Comparison of ENCODE assay signal across 15 mouse cellular contexts in genomic region chr13:42957856-42958255, GRCm38 (mm10).
DNase-seq lines count a peak whose midpoint lies in the region; ATAC-seq and TF ChIP-seq lines count a peak whose summit lies in the region.
"Had no signal": no experiment of that assay in that cellular context is flagged by ENCODE, and none has a peak within 500 bp of the region (broad histone marks: within the 10 kb centered on the region; RNA-seq: fewer than 3 reads in every experiment).

No protein-coding gene starts in this region.

- H3K4me1 ChIP-seq in forebrain, embryonic 14.5 days (ENCODE audit: control insufficient read depth, insufficient read depth, low read length), result no peaks in the 10 kb centered on the region
- no peaks in the 10 kb centered on the region for H3K4me1 ChIP-seq in forebrain, embryonic 11.5 days (replicated peaks; ENCODE audit: control insufficient read depth, insufficient read depth, low read length)
- H3K4me1 ChIP-seq: forebrain, embryonic 13.5 days; neural tube, embryonic 13.5 days had no signal

- 60% methylated on average over 7 of the region's 7 CpGs for WGBS in forebrain, embryonic 14.5 days
- WGBS in forebrain, embryonic 11.5 days, result 76% methylated on average over 7 of the region's 7 CpGs

- H3K27me3 ChIP-seq in forebrain, embryonic 14.5 days (replicated peaks; ENCODE audit: control insufficient read depth, insufficient read depth, low read length), result no peaks in the 10 kb centered on the region
- no peaks in the 10 kb centered on the region for H3K27me3 ChIP-seq in forebrain, embryonic 11.5 days (ENCODE audit: control insufficient read depth, insufficient read depth, low read length)
- H3K27me3 ChIP-seq: embryonic facial prominence, embryonic 15.5 days; forebrain, embryonic 13.5 days; heart, embryonic 15.5 days; neural tube, embryonic 13.5 days had no signal

- H3K36me3 ChIP-seq in forebrain, embryonic 14.5 days (ENCODE audit: control insufficient read depth, insufficient read depth, low read length), result no peaks in the 10 kb centered on the region
- H3K36me3 ChIP-seq in forebrain, embryonic 11.5 days (ENCODE audit: control insufficient read depth, insufficient read depth, low read length), result no peaks in the 10 kb centered on the region
- H3K36me3 ChIP-seq: embryonic facial prominence, embryonic 15.5 days; heart, embryonic 15.5 days; neural tube, embryonic 13.5 days had no signal

- ATAC-seq in forebrain, embryonic 14.5 days, result no peak
- ATAC-seq in forebrain, embryonic 11.5 days (replicated peaks; ENCODE audit: low FRiP score), result no peak
- ATAC-seq: forebrain, embryonic 13.5 days had no signal

- H3K4me2 ChIP-seq in forebrain, embryonic 14.5 days (ENCODE audit: low read length), result no peak overlapping the region
- no peak overlapping the region for H3K4me2 ChIP-seq in forebrain, embryonic 11.5 days (ENCODE audit: low read depth, low read length, severe bottlenecking)
- H3K4me2 ChIP-seq: embryonic facial prominence, embryonic 15.5 days; forebrain, embryonic 13.5 days; heart, embryonic 15.5 days; liver, embryonic 11.5 days; neural tube, embryonic 13.5 days had no signal

- TF ChIP-seq CTCF in layer of hippocampus, adult 2 months (conservative IDR thresholded peaks at IDR 0.05), result no peak

- no peak overlapping the region for H3K4me3 ChIP-seq in forebrain, embryonic 14.5 days (ENCODE audit: low read depth, low read length)
- H3K4me3 ChIP-seq in forebrain, embryonic 11.5 days (ENCODE audit: low read depth, low read length), result no peak overlapping the region
- H3K4me3 ChIP-seq in layer of hippocampus, adult 2 months, result peak overlapping the region; percentile 50
- H3K4me3 ChIP-seq: embryonic facial prominence, embryonic 15.5 days; forebrain, embryonic 13.5 days; heart, embryonic 15.5 days; neural tube, embryonic 13.5 days had no signal

- DNase-seq in forebrain, embryonic 14.5 days (ENCODE audit: low spot score), result peak; percentile 39
- no peak for DNase-seq in forebrain, embryonic 11.5 days (ENCODE audit: low spot score)
- peak; percentile 23 to 45 for DNase-seq in layer of hippocampus, adult 2 months (ENCODE audit: low spot score in 2 of 2)
- DNase-seq in layer of hippocampus, adult 9-10 months (ENCODE audit: low spot score), result no peak
- DNase-seq in ZHBTc4 (ENCODE audit: low read depth, low spot score), result peak; percentile 64
- peak; percentile 65 for DNase-seq in lung, postnatal 10 days
- DNase-seq in gastrocnemius, postnatal 4 days (ENCODE audit: low spot score in 2 of 2), result no peak
- DNase-seq in left cerebral cortex, adult 18-20 months (ENCODE audit: low spot score in 2 of 2), result no peak
- DNase-seq: adrenal gland, postnatal 10 days; cerebellum, postnatal 25 days had no signal

- no peak overlapping the region for H3K9ac ChIP-seq in forebrain, embryonic 14.5 days (ENCODE audit: low read length)
- H3K9ac ChIP-seq in forebrain, embryonic 11.5 days (ENCODE audit: low read length), result no peak overlapping the region
- H3K9ac ChIP-seq: embryonic facial prominence, embryonic 15.5 days; forebrain, embryonic 13.5 days; heart, embryonic 15.5 days; neural tube, embryonic 13.5 days had no signal

- no peak overlapping the region for H3K27ac ChIP-seq in forebrain, embryonic 14.5 days (ENCODE audit: low read depth, low read length)
- no peak overlapping the region for H3K27ac ChIP-seq in forebrain, embryonic 11.5 days (ENCODE audit: low read depth, low read length)
- H3K27ac ChIP-seq in layer of hippocampus, adult 2 months, result peak overlapping the region; percentile 67
- H3K27ac ChIP-seq: embryonic facial prominence, embryonic 15.5 days; forebrain, embryonic 13.5 days; heart, embryonic 15.5 days; neural tube, embryonic 13.5 days had no signal

- H3K9me3 ChIP-seq in forebrain, embryonic 14.5 days (replicated peaks; ENCODE audit: control insufficient read depth, low read length), result no peaks in the 10 kb centered on the region
- H3K9me3 ChIP-seq in forebrain, embryonic 11.5 days (ENCODE audit: control insufficient read depth, low read length), result no peaks in the 10 kb centered on the region
- H3K9me3 ChIP-seq: embryonic facial prominence, embryonic 15.5 days; heart, embryonic 15.5 days; neural tube, embryonic 13.5 days had no signal

Comparison
In these comparisons a context has a peak if more than half of its experiments do, and no peak if none do; other contexts are left out.
1. DNase-seq: peak in forebrain, embryonic 14.5 days (single experiment), layer of hippocampus, adult 2 months (2 of 2), ZHBTc4 (single experiment) and lung, postnatal 10 days (single experiment); none in forebrain, embryonic 11.5 days (single experiment), layer of hippocampus, adult 9-10 months (single experiment), gastrocnemius, postnatal 4 days (0 of 2) and left cerebral cortex, adult 18-20 months (0 of 2).